ENCODE assay signal across 8 mouse cellular contexts in the genomic region with DNA sequence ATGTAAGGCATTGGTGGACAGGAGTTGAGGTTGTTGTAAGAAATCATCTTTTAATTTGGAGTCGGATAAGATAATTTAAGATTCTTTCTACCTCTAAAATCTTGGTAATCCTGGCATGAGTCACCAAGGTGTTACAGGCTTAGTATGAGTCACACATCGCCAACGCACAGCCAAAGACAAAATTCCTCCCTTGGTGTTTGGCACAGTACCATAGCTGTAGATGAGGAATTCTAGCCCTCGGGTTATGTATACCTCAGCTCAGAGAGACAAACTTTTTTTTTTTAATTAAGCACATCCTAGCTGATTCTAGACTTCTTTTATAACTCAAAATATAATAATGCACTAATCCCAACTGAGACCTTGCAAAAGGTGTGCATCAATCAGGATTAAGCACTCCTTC. TPM values are rescaled to one million over a fixed set of nuclear protein-coding genes. Genes with fewer than 3 reads are reported as not detected.
DNase-seq lines count a peak whose midpoint lies in the region; ATAC-seq and TF ChIP-seq lines count a peak whose summit lies in the region.

No protein-coding gene starts in this region.

- 41% methylated on average over 4 of the region's 4 CpGs for WGBS in lung, embryonic 14.5 days
- 35% methylated on average over 4 of the region's 4 CpGs for WGBS in forebrain, embryonic 15.5 days
- WGBS in liver, embryonic 13.5 days (ENCODE audit: insufficient replicate concordance), result 65% methylated on average over 4 of the region's 4 CpGs

- peak; percentile 7 for DNase-seq in CD4-positive, CD25-positive, alpha-beta regulatory T cell, adult 2 months (ENCODE audit: low read depth, low spot score)
- DNase-seq in lung, embryonic 14.5 days, result no peak
- DNase-seq in lung, postnatal 14 days, result no peak
- no peak for DNase-seq in liver, embryonic 13.5 days
- no peak for DNase-seq in embryo, embryonic 9.5 days (ENCODE audit: extremely low spot score)
- no peak for DNase-seq in layer of hippocampus, postnatal 14 days (ENCODE audit: low spot score in 2 of 2)

- H3K9me3 ChIP-seq in lung, embryonic 14.5 days (ENCODE audit: low read depth, low read length), result no peaks in the 10 kb centered on the region
- no peaks in the 10 kb centered on the region for H3K9me3 ChIP-seq in forebrain, embryonic 15.5 days
- H3K9me3 ChIP-seq in liver, embryonic 13.5 days (replicated peaks), result no peaks in the 10 kb centered on the region

- no peaks in the 10 kb centered on the region for H3K4me1 ChIP-seq in lung, embryonic 14.5 days (ENCODE audit: insufficient read depth)
- H3K4me1 ChIP-seq in forebrain, embryonic 15.5 days, result peaks cover 20% of the 10 kb centered on the region
- peaks cover 46% of the 10 kb centered on the region for H3K4me1 ChIP-seq in liver, embryonic 13.5 days (replicated peaks)

- H3K27me3 ChIP-seq in lung, embryonic 14.5 days (ENCODE audit: insufficient read depth, low read length), result no peaks in the 10 kb centered on the region
- no peaks in the 10 kb centered on the region for H3K27me3 ChIP-seq in forebrain, embryonic 15.5 days
- H3K27me3 ChIP-seq in liver, embryonic 13.5 days, result no peaks in the 10 kb centered on the region

- TF ChIP-seq CTCF in lung, embryonic 14.5 days (IDR thresholded peaks at IDR 0.05; ENCODE audit: low read depth), result no peak

- peak overlapping the region; percentile 78 for H3K4me3 ChIP-seq in lung, embryonic 14.5 days (ENCODE audit: low read depth, low read length)
- peak overlapping the region; percentile 86 for H3K4me3 ChIP-seq in forebrain, embryonic 15.5 days
- peak overlapping the region; percentile 84 for H3K4me3 ChIP-seq in liver, embryonic 13.5 days (replicated peaks)

- peak overlapping the region; percentile 68 for H3K9ac ChIP-seq in lung, embryonic 14.5 days
- H3K9ac ChIP-seq in forebrain, embryonic 15.5 days (replicated peaks), result peak overlapping the region; percentile 75
- H3K9ac ChIP-seq in liver, embryonic 13.5 days, result peak overlapping the region; percentile 90

- peak overlapping the region; percentile 87 for H3K4me2 ChIP-seq in lung, embryonic 14.5 days
- H3K4me2 ChIP-seq in forebrain, embryonic 15.5 days (replicated peaks), result peak overlapping the region; percentile 78
- H3K4me2 ChIP-seq in liver, embryonic 13.5 days, result peak overlapping the region; percentile 98

- H3K36me3 ChIP-seq in lung, embryonic 14.5 days (ENCODE audit: insufficient read depth), result 0 out of 2 replicates have a peak, but pooled peaks cover 2% of the 10 kb centered on the region
- no peaks in the 10 kb centered on the region for H3K36me3 ChIP-seq in forebrain, embryonic 15.5 days
- H3K36me3 ChIP-seq in liver, embryonic 13.5 days, result no peaks in the 10 kb centered on the region

- no peak for ATAC-seq in CD4-positive, CD25-positive, alpha-beta regulatory T cell, adult 4 months
- ATAC-seq in lung, embryonic 14.5 days (ENCODE audit: insufficient read depth), result no peak
- ATAC-seq in forebrain, embryonic 15.5 days (replicated peaks), result no peak
- ATAC-seq in liver, embryonic 13.5 days (ENCODE audit: low read depth), result no peak

- H3K27ac ChIP-seq in lung, embryonic 14.5 days (ENCODE audit: low read depth), result no peak overlapping the region
- no peak overlapping the region for H3K27ac ChIP-seq in forebrain, embryonic 15.5 days (replicated peaks)
- peak overlapping the region; percentile 89 for H3K27ac ChIP-seq in liver, embryonic 13.5 days

RNA-seq across cellular contexts. Expression of a gene that starts 1.0 kb away (rescaled TPM):
- polyA plus RNA-seq in CD4-positive, CD25-positive, alpha-beta regulatory T cell, adult 4 months (2017; shearing (Covaris generic)), result 1 to 10 TPM; 1.2 to 1.3 TPM
- 20.2 and 22.1 TPM in 2 replicates for polyA plus RNA-seq in lung, embryonic 14.5 days (2014; fragmentation: Nextera tagmentation; extraction: Ambion mirVana)
- 10.8 and 11.0 TPM in 2 replicates for polyA plus RNA-seq in forebrain, embryonic 15.5 days (2015; fragmentation: Nextera tagmentation; extraction: Ambion mirVana)
- 9.5 and 11.2 TPM in 2 replicates for polyA plus RNA-seq in liver, embryonic 13.5 days (2015; fragmentation: Nextera tagmentation; extraction: Ambion mirVana)
- total RNA-seq in layer of hippocampus, postnatal 14 days (2021), result 10 to 100 TPM; 17.4 to 18.9 TPM
